Mouse (Mus musculus) C2C12 (cell line): ENCODE data around the gene Bricd5. TPM values are rescaled to one million over a fixed set of nuclear protein-coding genes. Genes with fewer than 3 reads are reported as not detected.

Source experiments
- H3K27me3 ChIP-seq: one replicate; pipeline ENCODE4 v1.6.1; 2011; ENCODE audit not compliant: control insufficient read depth, insufficient read depth, insufficient read length
- H3K36me3 ChIP-seq: one replicate; pipeline ENCODE4 v1.6.1; 2011; ENCODE audit not compliant: control insufficient read depth, insufficient read depth
- H3K4me3 ChIP-seq: one replicate; pipeline ENCODE4 v1.5.1; 2011; ENCODE audit warnings: mild to moderate bottlenecking, control low read depth; ENCODE audit not compliant: poor library complexity, insufficient read depth, severe bottlenecking
- H3K79me2 ChIP-seq: one replicate; pipeline ENCODE4 v1.6.1; 2011; ENCODE audit not compliant: control insufficient read depth, insufficient read depth
- H3K79me3 ChIP-seq: one replicate; pipeline ENCODE4 v1.6.1; 2011; ENCODE audit warnings: low read depth, control low read depth
- H3ac ChIP-seq: one replicate; pipeline ENCODE3; 2011; ENCODE audit warnings: low read depth; ENCODE audit not compliant: control insufficient read depth, insufficient read length
- CEBPB ChIP-seq: IDR thresholded peaks from one replicate; pipeline ENCODE4 v1.6.1; 2011; ENCODE audit warnings: low read depth, mild to moderate bottlenecking, control low read depth, moderate library complexity
- CTCF ChIP-seq: IDR thresholded peaks from one replicate; pipeline ENCODE4 v1.5.1; 2011; ENCODE audit not compliant: control insufficient read depth, insufficient read depth, insufficient read length
- FOSL1 ChIP-seq: IDR thresholded peaks from one replicate; pipeline ENCODE4 v1.8.0; 2011; ENCODE audit warnings: mild to moderate bottlenecking, low read length; ENCODE audit not compliant: poor library complexity, insufficient read depth, severe bottlenecking
- MAX ChIP-seq: IDR thresholded peaks from one replicate; pipeline ENCODE4 v1.6.1; 2011; ENCODE audit warnings: mild to moderate bottlenecking, control low read depth
- MYOD1 ChIP-seq: IDR thresholded peaks from one replicate; pipeline ENCODE4 v1.6.1; 2011; ENCODE audit warnings: low read depth; ENCODE audit not compliant: control insufficient read depth, insufficient read length
- MYOG ChIP-seq: IDR thresholded peaks from one replicate; pipeline ENCODE4 v1.6.1; 2011; ENCODE audit not compliant: control insufficient read depth, insufficient read length; ENCODE audit errors: extremely low read depth
- USF1 ChIP-seq: IDR thresholded peaks from one replicate; pipeline ENCODE4 v1.6.1; 2011; ENCODE audit warnings: low read depth, mild to moderate bottlenecking, control low read depth, moderate library complexity
- polyA plus RNA-seq: library from polyadenylated mRNA; unstranded; fragments of >200 nt; fragmentation: generic; extraction: Trizol; gene quantifications from one replicate; pipeline ENCODE4 v1.2.1, GENCODE M21; 2012; ENCODE audit warnings: missing spikeins

The Bricd5 gene
- polyA plus RNA-seq, 1 experiment = 0.06 TPM

GRCm38 (mm10) chr17:24479431-24479830, 5.7 kb downstream of the Bricd5 start:
- H3K79me3 ChIP-seq = peaks cover 3% of the 10 kb centered on the region
- TF ChIP-seq USF1 (no peak), MYOG (no peak), FOSL1 (no peak), CEBPB (no peak), MYOD1 (no peak), MAX (no peak), CTCF (no peak)

GRCm38 (mm10) chr17:24480201-24480826, 6.6 kb downstream of the Bricd5 start:
- H3K4me3 ChIP-seq = no peak overlapping the region
- H3K36me3 ChIP-seq = peaks cover 17% of the 10 kb centered on the region
- H3ac ChIP-seq = no peak overlapping the region
- H3K79me3 ChIP-seq = peaks cover 3% of the 10 kb centered on the region
- TF ChIP-seq FOSL1 = no peak
- no peak for TF ChIP-seq MYOD1
- H3K27me3 ChIP-seq = peaks cover 3% of the 10 kb centered on the region
- peaks cover 13% of the 10 kb centered on the region for H3K79me2 ChIP-seq

More at GRCm38 (mm10) chr17:24479431-24479830, 5.7 kb downstream of the Bricd5 start:
- H3K79me2 ChIP-seq = peaks cover 13% of the 10 kb centered on the region
- peaks cover 26% of the 10 kb centered on the region for H3K36me3 ChIP-seq
- no peak overlapping the region for H3ac ChIP-seq
- peak overlapping the region; percentile 49 for H3K4me3 ChIP-seq
- no peaks in the 10 kb centered on the region for H3K27me3 ChIP-seq

GRCm38 (mm10) chr17:24481027-24481815, 7.5 kb downstream of the Bricd5 start:
- TF ChIP-seq CEBPB (no peak), CTCF (no peak), FOSL1 (no peak), MYOD1 (no peak), USF1 (no peak), MYOG (no peak), MAX (no peak)
- H3K4me3 ChIP-seq = no peak overlapping the region

GRCm38 (mm10) chr17:24483495-24483894, 9.8 kb downstream of the Bricd5 start:
- Histone ChIP-seq H3K79me3 (no peaks in the 10 kb centered on the region), H3K79me2 (no peaks in the 10 kb centered on the region), H3K27me3 (peaks cover 22% of the 10 kb centered on the region), H3ac (no peak overlapping the region), H3K4me3 (no peak overlapping the region), H3K36me3 (no peaks in the 10 kb centered on the region)
- TF ChIP-seq MYOD1 = no peak
- no peak for TF ChIP-seq USF1
- TF ChIP-seq MAX = no peak
- TF ChIP-seq MYOG = no peak
- TF ChIP-seq CEBPB = no peak
- no peak for TF ChIP-seq CTCF
- TF ChIP-seq FOSL1 = no peak

More at GRCm38 (mm10) chr17:24481027-24481815, 7.5 kb downstream of the Bricd5 start:
- peaks cover 5% of the 10 kb centered on the region for H3K27me3 ChIP-seq
- H3ac ChIP-seq = no peak overlapping the region
- peaks cover 13% of the 10 kb centered on the region for H3K79me2 ChIP-seq
- peaks cover 8% of the 10 kb centered on the region for H3K36me3 ChIP-seq
- H3K79me3 ChIP-seq = peaks cover 3% of the 10 kb centered on the region

- Histone ChIP-seq H3K79me3 (no peaks in the 10 kb centered on the region), H3K79me2 (no peaks in the 10 kb centered on the region), H3K4me3 (no peak overlapping the region), H3K36me3 (no peaks in the 10 kb centered on the region), H3K27me3 (peaks cover 38% of the 10 kb centered on the region), H3ac (no peak overlapping the region)
- TF ChIP-seq MYOG = no peak
- TF ChIP-seq MYOD1 = no peak
- TF ChIP-seq CEBPB = no peak
- no peak for TF ChIP-seq USF1
- no peak for TF ChIP-seq CTCF
- no peak for TF ChIP-seq FOSL1
- TF ChIP-seq MAX = no peak
Measured at GRCm38 (mm10) chr17:24485090-24485860, 11.6 kb downstream of the Bricd5 start.
